Mouse (Mus musculus): ENCODE results near the gene Gm17334.

The Gm17334 gene

DNA sequence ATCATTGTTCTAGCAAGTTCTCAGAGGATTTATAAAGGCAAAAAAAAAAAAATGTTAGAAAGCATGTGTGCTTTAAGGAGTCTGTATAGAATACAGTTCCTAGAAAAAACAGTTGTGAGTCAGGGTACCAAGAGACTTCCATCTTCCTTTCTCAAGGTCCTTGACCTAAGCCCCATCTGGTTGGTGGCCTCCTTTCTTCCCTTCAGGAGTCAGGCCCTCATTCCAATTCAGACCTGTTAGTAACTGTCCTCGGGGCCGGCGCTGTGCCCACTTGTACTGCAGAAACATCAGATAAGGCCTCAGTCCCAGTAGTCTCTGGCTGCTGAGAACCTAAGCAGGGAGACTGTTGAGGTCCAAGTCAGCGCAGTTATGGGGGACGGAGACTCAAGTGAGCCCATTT lies at the start of gene Gm17334:
Gene Gm17334, minus strand, starts transcription at position 101 of the 400 bp plus-strand sequence.
- DNase-seq (ENCODE audit: low read depth in 2 of 2, low spot score in 2 of 2) = no peak

DNA sequence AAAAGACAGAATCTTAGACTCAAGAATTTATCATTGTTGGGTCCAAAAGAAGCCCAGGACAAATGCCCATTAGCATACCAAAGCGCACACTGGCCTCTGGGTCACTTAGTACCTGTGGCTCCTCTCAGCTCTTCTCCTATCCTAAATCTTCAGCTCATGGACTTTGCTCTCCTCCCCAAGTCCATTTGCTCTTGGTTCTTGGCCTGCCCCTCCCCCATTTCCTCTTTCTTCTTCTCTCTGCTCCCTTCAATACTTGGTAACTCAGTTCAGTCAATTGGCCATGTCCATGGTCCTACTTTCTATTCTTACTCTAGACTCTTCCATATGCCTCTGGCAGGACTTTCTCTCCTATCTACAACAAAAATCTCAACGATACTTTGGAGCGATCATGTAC lies 49.0 kb upstream of the Gm17334 start:
- DNase-seq (ENCODE audit: low read depth in 2 of 2, low spot score in 2 of 2) = no peak

DNA sequence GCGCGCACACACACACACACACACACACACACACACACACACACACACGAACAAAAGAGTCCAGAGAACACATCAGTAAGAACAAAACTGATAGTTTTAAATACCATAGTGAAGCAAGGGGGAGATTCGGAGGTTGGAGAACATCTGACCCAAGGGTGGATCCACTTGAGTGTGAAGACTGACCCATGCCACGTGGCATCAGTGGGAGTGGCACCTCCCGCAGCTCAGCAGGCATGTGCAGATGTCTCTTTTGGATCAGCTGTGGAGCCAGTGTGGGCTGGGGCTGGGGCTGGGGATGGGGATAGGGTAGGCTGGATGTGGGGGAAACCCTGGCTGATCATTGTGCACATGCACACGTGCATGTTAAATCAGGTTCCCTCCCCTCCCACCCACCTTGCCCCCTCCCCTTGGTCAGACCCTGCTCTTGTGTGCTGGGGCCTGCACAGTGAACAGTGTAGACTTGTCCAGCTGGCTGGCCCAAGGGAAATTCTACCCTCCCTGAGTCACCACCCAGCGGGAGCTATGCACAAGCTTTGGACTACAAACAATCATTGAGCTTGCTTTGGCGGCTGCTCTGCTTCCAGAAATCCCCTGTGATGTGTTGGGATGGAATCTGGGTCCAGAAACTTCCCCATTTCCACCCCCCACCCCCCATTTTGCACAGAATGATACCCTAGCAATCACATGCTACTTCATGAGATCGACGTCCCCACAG lies 48.4 kb upstream of the Gm17334 start:
- no peak for DNase-seq (ENCODE audit: low read depth in 2 of 2, low spot score in 2 of 2)

DNA sequence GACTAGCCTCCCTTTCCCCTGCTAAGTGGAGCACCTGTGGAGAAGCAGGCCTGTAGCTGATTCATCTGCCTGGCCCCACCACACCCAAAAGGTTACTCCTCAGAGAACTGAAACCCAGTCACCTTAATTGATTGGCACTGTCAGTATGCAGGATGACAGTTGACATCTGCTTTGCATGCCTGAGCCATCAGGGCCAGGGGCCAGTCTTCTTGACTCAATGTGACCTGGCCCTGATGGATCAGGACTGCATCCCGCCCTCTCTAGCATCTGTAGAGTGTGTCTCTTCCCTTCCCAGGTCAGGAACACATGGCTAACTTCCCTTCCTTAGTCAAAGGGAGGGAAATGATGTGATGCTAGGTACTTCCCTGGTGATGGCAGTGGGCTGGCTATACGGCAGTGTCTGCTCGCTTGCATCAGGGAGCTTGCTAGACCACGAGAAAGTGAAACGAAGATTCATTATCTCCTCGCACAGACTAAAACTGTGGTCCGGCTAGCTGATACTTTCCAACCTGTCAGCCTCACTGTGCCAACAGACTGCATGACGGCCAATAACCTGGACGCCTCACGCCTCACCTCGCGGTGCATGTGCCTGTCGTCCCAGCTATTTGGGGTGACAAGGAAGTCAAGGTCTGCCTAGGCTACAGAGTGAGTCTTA lies 47.7 kb upstream of the Gm17334 start:
- no peak for DNase-seq (ENCODE audit: low read depth in 2 of 2, low spot score in 2 of 2)

DNA sequence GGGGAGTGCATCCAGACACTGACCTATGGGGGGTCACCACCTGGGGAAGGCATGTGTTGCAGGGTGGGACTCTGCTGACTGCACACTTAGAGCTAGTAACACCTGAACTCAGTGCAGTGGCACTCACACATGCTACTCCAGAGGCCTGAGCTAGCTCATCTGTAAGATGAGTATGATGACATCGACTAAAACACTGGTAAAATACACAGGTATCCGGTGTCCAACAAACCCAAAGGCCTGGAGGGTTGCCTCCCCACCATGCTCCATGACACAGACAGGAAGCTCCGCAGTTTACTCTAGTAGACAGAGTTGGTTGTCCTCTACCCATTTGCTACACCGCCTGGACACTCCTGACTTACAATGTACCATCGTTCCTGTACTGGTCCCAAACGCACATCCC lies 46.5 kb upstream of the Gm17334 start:
- DNase-seq (ENCODE audit: low read depth in 2 of 2, low spot score in 2 of 2) = no peak

DNA sequence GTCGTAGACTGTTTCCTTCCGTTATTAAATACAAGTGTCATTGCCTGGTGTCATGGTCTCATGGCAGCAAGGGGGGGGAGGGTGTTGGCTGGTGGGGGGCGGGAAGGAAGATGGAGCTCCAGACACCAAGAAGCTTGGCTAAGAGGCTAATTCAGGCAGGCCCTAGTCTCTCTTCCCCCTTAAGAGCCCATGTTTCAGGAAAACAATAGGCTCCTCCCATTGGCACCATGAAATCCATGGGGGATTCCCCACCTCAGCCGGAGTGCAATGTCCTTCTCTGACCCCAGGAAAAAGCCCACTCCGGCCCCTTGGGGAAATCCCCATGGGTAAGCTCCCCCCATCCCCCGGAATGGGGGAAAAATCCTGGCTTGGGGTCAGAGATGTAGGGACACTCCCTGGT lies 45.8 kb upstream of the Gm17334 start:
- no peak for DNase-seq (ENCODE audit: low read depth in 2 of 2, low spot score in 2 of 2)

DNA sequence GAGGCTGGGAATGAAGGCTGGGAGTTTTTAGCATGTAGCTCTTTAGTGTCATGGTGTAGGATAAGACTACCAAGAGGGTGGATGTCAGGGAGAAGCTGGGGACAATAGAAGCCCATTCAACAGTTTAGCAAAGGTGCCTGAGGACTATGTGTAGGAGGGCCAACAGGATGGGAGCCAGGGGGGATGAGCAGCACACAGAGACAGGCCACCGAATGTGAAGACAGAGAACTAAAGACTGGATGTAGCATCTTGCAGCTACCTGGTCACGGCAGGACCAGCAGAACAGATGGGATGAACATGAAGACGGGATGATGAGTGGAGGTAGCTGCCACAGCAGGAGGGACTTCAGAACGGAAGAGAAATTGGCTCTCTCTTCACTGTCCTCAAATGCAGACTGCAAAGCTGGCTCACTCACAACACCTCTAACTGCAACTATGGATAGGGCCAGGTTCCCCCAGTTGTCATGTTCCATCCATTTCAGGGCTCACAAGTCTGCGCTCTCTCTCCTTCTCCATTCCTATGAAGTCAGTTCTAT lies 43.9 kb upstream of the Gm17334 start:
- DNase-seq (ENCODE audit: low read depth in 2 of 2, low spot score in 2 of 2) = no peak

DNA sequence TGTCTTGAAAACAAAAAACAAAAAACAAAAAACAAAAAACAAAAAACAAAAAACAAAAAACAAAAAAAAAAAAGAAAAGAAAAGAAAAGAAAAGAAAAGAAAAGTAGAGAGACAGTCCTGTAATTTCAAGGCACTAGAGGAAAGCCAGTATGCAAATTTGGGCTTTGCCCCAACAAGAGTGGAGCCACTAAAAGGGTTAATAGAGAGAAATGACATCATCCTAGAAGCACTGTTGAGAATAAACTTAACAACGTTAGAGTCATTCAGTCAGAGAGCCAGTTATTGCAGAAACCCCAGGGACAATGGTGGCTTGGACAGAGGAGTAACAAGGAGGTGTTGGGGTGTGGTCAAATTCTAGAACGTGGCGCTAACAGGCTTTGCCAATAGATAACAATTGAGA lies 41.8 kb upstream of the Gm17334 start:
- DNase-seq (ENCODE audit: low read depth in 2 of 2, low spot score in 2 of 2) = no peak

DNA sequence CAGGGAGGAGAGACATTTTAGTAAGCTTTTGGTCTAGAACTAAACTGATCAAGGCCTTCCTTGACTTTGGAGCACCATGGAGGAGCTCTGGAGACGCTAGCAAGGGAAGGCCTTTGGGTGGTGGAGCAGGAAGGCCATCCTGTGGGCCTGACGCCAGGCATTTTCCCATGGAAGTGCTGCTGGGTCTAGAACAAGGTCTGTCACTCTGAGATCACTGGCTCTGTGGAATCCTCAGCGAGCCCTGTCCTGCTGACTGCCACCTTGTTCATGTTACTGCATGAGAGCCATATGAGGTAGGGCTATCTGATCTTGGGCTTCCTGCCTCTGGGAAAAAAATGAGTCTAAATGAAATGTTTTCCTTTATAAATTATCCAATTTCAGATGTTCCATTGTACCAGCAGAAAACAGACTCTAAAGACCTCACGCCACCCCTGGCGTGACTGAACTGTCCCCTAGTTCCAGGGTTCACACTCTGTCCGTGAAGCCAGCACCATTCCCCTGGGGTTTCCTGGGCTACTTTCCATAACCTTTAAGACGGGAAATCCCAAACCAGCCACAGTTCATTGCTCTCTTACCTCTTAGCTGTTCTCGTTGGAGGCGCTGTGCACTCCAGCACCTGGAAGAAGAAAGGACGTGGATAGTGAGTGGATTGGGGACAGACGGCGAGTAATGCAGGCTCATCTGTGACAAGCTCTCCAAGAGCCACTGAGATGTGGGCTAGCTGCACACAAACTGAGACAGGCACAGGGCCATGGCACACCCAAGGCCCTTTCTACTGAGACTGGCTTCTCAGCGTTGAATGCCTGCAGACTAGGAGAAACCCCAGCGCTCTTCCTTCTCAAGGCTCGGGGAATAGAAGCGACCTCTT lies 40.2 kb upstream of the Gm17334 start:
- DNase-seq (ENCODE audit: low read depth in 2 of 2, low spot score in 2 of 2) = no peak

DNA sequence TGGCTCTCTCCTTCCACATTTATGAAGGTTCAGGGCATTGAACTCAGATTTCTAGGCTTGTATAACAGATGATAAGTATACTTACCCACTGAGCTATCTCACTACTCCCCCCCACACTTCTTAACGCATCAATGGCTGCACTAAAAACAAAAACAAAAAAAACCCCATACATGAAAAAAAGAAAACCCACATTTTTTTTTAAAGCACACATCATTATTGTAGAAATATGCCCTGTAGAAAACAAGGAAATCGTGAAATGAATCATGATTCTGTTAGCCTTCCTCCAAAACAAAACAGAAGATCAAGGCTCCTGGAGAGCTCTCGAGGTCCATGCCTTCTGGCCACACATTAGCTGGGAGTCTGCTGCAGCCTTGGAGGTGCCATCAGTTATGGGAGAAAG lies 38.3 kb upstream of the Gm17334 start:
- DNase-seq (ENCODE audit: low read depth in 2 of 2, low spot score in 2 of 2) = no peak

DNA sequence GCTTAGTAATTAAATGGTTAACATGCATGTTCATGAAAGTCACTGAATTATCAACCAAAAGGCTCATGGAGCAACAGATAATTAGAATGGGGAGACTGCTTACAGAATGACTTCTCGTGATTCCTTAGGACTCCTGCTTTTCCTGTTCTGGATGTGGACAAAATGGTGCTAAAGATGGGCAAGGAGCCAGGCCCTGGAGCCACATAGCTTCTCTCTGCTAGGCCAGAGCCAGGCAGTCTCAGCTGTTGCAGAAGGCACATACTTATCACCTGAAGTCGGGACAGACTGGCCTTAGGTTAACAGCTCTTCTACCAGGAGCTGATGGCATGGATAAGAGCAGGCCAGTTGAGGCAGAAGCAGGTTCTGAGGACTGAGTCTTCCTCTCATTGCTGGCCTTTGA lies 37.8 kb upstream of the Gm17334 start:
- DNase-seq (ENCODE audit: low read depth in 2 of 2, low spot score in 2 of 2) = no peak

DNA sequence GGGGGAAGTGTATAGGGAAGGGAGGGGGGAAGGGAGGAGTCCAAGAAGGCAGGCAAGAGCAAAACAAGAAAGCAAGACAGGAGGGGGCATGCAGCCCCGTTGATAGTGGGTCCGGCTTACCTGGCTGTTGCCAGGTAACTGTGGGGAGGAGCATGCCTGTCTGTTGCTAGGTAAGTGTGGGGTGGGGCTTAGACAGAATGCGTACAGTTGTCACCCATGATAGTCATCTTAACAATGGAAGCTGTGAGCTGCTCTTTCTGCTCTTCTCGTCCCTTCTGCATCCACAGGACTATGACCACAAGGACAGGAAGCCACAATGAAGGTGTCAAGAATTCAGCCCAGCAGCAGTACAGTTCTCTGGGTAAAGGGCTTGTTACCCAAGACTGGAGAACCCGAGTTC lies 37.2 kb upstream of the Gm17334 start:
- peak in 1 of 2 experiments; percentile 39 for DNase-seq (ENCODE audit: low read depth in 2 of 2, low spot score in 2 of 2)

DNA sequence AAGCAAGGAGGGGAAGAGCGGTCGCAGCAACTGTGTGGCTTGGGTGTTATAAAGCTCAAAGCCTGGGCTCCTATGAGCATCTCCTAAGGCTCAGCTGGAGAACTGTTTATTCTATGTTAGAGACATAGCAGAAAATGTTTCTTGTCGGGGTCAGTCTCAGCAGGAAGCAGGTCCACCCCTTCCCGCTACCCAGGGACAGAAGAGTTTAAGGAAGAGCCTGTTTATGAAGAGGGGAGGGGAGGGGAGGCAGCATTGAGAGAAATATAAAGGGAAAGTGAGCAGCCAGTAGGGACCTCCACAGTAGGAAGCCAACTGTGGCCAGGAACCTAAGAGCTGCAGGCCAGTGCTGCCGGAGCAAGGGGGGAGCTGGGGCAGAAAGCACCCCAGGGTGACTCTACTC lies 36.4 kb upstream of the Gm17334 start:
- no peak for DNase-seq (ENCODE audit: low read depth in 2 of 2, low spot score in 2 of 2)

DNA sequence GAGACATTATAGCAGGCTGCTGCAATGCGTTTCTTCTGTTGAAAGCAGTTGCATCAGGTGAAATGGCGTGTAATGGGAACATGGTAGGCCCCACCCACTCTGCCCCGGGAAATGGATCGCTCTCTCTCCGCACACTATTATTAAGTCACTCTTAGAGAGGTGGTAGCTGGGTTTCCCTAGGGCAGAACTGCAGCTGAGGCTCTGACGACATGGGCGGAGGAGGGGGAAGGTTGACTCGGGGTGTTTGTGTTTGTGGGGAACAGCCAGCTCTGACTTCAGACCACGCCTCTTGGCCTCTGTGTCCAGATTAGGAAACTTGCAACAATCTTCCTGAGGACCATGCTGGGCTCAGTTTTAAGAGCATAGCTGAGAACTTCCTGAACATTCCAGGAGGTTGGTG lies 32.8 kb upstream of the Gm17334 start:
- no peak for DNase-seq (ENCODE audit: low read depth in 2 of 2, low spot score in 2 of 2)

DNA sequence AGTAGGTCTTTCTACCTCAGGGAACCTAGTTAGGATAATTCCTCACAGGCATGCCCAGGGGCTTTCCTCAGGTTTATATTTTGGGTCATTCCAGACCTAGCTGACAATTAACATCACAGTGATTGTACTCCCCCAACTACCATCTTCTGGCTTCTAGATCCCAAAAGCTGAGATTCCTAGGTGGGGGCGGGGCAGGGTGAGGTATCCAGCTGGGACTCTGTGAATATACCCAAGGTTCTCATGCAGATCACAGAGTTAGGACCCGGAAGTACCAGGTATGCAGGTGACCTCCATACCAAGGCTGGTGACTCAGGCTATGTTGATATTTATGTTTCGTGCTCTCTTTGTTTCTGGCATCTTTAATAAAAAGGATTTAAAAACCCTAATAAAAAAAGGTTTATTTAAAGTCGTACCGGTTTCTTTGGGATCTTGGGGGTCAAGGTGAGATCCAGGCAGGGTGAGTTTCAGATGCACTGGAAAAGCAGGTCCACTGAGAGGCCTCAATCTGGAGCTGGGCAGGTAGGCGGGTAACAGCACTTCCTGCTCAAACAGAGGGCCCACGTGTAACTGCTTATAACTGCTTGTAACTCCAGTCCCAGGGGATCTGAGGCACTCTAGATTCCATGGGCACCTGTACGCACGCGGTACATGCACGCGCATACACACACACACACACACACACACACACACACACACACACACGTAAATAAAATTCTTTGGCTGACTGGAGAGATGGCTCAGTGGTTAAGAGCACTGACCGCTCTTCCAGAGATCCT lies 31.8 kb upstream of the Gm17334 start:
- DNase-seq (ENCODE audit: low read depth in 2 of 2, low spot score in 2 of 2) = no peak

DNA sequence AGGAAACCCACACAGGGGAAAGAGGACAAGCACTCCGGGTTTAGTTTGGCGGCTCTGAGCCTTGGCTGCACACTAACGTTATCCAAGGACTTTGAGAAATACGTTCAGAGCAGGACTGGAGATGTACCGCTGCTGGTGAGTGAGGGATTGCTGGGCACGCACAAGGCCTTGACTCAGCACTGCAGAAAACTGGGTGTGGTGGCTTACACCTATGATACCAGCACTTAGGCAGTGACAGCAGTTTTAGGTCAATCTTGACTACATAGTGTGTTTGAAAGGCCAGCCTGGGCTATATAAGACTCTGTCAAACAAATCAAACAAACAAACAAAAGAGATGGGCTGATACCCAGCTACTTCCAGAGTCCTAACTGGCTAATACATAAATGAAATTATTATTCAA lies 30.5 kb upstream of the Gm17334 start:
- DNase-seq (ENCODE audit: low read depth in 2 of 2, low spot score in 2 of 2) = no peak

DNA sequence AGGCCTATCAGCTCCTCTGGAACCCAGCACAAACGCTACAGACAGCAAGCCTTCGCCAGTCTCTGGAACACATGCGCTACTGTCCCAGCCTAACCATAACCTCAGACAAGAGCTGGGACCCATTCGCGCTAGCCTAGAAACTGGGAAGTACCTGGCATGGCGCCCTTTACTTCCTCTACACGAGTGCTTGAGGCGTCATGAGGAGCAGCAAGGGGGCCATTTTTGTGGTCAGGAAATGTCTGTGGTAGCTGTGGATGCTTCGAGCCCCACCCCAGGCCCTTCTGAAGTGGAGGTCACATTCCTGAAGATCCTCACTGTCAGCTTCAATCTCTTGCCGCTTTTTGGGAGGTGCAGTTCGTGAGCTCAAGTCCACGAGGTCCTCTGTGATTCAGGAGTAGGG lies 30.1 kb upstream of the Gm17334 start:
- no peak for DNase-seq (ENCODE audit: low read depth in 2 of 2, low spot score in 2 of 2)

DNA sequence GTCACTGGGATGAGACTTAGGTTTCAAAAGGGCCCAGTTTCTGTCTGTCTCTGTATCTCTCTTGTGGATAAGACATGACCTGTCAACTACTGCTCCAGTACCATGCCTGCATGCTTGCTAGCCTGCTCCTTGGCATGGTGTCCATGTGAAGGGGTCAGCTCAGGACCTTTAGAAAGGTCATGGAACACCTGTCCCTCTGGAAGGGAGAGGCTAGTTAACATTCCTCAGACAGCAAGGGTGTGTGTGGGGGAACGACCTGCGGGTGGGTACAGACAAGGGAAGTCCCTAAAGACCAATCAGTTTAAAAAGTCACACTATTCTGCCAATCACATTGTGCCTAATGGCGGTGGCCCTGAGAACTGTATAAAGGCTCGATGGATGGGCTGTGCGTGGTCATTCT lies 28.0 kb upstream of the Gm17334 start:
- DNase-seq (ENCODE audit: low read depth in 2 of 2, low spot score in 2 of 2) = no peak

DNA sequence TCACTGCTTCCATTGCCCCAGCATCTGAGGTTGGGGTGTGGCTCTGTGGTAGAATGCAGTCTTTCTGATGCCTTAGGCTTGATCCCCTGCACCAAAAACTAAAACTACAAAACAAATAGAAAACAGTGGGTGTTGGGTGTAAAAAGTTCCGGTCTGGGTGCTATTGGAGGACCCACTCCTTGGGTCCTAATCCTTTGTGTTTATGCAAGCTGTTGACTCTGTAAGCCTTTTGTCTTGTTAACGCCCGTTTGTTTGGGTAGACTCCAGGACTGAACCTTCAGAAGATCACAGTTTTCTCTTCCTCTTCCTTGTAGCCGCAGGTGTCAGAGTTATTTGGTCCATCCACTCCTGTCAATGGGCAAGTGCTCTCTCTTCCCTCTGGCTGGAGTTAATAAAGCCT lies 27.0 kb upstream of the Gm17334 start:
- no peak for DNase-seq (ENCODE audit: low read depth in 2 of 2, low spot score in 2 of 2)

DNA sequence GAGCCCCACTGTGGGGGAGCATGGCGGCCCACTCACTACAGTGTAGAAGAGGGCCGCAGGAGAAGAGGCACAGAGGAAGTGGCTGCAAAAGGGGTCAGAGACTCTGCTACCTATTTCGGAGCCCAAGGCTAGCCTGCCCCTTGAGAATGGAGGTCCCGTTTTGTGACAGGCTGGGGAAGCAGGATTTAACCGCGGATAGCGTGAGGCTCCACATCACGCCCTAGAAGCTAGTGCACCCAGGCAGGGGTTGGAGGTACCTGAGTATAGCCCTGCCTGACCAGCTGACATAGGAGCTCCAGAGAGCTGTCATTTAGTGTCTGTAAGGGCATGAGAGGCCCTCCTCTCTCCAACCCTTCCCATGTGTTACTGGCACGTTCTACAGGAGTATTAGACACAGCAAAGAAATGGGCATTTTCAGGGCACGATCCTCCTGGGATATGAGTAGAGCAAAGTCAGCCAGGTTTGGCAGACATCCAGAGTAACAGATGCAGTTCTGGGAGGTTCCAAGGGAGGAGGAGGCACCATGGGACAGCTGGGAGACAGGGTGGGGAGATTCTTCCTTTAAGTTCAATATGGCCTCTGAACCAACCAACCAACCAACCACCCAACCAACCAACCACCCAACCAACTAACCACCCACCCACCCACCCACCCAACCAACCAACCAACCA lies 25.2 kb upstream of the Gm17334 start:
- no peak for DNase-seq (ENCODE audit: low read depth in 2 of 2, low spot score in 2 of 2)

Measured in CD8-positive naive resting alpha-beta T cell, adult 2 months (primary cell).